Mouse (Mus musculus) cortical plate, adult 2 months (tissue): ENCODE measurements around the gene Sec63.

ENCODE experiments used
- CTCF ChIP-seq: fragments of 200-500 bp; IDR thresholded peaks from 2 replicates; pipeline ENCODE4 v1.5.1; 2011; ENCODE audit warnings: mild to moderate bottlenecking, control low read depth, low read length; ENCODE audit not compliant: insufficient read depth; ENCODE audit errors: extremely low read depth
- POLR2A ChIP-seq: fragments of 200-500 bp; IDR thresholded peaks from 2 replicates; pipeline ENCODE4 v1.6.1; 2011; ENCODE audit warnings: mild to moderate bottlenecking, low read length, control low read depth; ENCODE audit not compliant: insufficient read depth; ENCODE audit errors: extremely low read depth

DNA sequence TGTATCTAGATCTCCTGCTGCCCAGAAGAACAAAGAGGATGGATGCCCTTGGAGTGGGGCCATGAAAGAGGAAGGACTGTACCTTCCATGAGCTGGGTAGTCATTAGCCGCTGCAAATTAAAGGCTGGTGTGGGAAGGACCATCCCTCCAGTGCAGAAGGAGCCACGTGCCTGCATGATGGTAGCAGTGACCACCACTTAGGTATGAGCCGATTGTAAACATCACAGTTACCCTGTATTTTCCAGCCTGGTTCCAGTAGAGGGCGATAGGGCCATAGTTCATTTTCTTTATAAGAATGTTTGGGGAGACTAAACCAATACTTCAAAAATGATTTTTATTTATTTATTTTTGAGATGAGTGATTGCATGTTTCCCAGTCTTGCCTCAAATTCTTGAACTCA is 71.4 kb downstream of the Sec63 start:
- TF ChIP-seq POLR2A (no peak), CTCF (peak; percentile 28; the same call in 1 of the 2 replicates)
